Mouse (Mus musculus) spleen, postnatal 14 days (tissue): ENCODE measurements around the gene Pak3.

ENCODE experiments used
- DNase-seq, 2 experiments: peaks; one replicate each; pipeline ENCODE4 v3.0.0; 2021 to 2022; ENCODE audit warnings: low spot score in 2 of 2

Pak3 gene

DNA sequence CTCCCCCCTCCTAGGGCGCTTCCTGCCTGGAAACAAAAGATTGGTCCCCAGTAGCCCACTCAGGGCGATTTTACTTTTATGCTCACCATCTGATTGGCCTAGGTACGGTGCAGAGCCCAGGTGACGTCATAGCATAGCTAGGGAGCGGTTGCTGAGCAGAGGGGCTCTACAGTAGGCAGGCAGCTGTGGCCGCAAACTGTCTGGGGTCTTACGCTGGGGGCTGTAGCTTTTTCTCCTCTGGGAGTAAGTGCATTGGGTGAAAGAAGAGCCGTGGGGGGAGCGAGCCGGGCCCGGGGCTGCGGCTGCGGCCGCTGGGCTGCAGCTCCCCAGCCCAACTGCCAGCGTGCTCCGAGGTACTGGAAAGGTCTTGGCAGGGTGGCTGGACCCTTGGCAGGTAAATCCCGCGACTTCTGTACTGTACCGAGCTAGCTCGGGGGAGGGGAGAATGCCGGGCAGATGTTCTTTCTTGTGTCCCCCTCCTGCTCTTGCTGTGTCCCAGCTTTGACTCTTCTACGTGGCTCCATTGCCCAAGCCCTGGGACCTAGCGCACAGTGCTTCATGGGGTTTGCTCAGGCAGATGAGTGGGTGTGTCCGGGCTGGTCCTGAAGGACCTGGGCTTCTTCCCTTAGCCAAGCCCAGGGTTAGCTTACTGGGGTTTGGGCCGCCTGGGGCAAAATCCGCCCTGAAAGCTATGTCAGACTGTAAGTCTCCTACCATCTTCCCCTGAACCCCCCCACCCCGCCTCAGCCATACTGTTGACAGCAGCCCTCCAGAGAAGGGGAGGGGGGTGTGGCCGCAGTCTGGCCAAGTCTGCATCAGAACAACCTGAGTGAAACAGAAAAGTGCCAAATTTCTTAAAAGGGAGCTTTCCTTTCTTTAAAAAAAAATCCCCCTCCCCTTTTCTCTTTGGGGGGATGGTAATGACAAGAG is 146.1 kb downstream of the Pak3 start:
- DNase-seq = no peak

DNA sequence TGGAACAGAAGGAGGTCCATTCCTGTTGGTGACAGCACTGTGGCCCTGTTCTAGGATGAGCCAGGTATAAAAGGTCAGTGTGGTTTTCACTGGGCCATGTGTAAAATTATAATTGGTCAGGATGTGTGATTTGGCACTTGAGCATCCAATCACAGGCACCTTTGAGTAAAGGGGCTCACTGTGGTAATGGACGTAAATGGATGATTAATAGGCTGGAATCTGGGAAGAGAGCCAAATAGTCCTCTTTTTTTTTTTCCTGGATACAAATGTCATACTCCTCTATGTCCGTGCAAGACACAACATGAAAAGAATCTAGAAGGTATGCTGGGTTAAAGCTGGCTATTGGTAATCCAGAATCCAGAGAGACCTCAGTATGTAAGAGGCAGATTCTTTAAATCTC is 147.4 kb downstream of the Pak3 start:
- DNase-seq = no peak

DNA sequence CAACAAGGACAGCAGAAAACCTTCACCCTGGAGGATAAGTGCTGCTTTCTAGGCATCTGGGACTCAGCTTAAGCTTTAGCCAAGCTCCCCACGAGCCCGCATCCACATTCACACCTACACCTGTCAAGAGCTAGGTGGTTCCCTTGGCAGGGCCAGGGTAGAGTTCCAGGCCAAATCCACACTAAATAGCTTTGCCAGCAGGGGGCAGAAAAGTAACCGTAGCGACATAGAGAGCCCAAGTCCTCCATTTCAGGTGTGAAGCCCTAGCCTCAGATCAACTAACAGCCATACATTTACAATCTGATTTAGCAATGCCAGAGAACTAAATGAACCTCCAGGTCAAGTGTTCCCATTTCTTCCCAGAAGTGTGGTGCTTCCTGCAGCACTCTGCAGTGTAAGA is 148.6 kb downstream of the Pak3 start:
- no peak for DNase-seq

DNA sequence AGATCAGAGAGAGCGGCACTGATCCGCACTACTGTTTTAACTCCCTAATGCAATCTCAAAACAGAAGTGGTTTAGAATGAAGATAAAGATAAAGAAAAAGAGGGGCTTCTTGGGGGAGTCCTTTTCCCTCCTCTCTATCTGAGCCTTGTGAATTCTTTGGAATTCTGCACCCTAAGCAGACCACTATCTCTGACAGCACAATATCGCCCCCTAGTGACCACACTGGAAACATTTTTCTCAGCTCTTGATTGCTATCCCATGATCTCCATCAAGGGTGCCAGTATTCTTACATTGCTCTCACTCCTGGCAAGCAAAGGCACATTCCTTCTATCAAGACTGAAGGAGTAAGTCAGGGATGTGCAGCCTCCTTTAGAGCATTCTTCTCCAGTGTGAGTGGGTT is 149.9 kb downstream of the Pak3 start:
- no peak for DNase-seq

DNA sequence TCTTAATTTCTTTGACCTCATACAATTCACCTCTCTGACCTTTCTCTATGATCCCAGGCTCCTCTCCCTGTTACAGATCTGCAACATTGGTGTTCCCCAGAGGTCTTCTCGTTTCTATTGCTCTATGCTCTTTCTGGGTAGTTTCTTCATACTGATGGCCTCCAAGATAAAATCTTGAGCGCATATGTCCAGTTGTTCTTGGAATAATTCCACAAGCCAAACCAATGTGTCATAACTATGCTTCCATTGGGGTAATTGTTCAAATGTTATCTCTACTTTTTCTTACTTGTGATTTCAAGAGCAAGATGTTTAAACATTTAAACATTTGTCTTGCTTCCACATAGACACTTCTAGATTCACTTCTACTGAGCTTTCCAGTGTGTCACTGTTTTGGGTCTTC is 160.2 kb downstream of the Pak3 start:
- no peak for DNase-seq

DNA sequence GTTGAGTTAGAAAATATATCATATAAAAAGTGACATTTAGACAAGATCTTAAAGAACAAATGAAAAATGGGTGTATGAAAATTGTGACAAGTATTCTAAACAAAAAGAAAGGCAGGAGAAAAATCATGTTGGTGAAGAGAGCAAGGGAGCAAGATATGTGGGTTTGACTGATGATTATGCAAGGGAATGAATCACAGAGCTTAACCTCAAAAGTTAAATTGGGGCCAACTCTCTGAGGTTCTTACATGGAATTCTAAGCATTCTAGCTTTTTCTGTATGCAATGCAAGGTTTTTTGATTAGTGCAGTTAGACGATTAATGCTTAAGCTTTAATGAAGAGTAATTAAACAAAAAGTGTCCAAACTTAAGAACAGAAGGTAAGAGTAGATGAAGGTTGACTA is 203.9 kb downstream of the Pak3 start:
- DNase-seq = no peak

DNA sequence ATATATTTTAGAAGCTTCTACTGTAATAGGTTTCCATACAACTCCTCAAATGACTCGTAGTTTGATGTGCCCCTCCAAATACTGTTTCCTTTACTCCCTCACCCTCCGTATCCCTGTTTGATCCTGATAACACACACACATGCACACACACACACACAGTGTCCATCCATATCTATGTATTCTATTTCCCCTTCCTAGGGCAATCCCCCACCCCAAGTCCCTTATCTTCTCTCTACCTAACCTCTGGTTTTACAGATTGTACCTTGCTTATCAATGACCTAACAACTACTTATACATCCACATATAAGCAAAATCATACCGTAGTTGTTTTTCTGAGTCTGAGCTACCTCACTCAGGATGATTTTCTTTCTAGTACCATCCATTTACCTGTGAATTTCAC is 207.0 kb downstream of the Pak3 start:
- DNase-seq = no peak

DNA sequence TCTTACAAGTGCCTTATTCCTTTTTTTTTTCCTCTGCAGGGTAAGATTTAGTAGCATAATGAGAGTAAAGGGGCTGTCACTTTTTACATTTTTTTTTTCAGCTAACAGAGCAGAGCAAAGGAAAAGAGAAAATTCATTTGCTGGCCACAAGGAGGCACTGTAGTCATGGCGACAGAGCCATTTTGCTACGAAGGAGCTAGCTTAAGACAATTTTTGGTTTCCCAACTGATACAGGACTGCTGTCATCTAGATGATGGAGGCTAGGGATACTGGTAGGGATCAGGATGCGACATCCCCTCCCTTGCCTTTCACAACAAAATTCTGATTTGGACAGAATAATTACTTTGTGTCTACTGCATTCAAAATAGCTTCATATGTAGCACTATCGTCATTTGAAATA is 217.6 kb downstream of the Pak3 start:
- no peak for DNase-seq

DNA sequence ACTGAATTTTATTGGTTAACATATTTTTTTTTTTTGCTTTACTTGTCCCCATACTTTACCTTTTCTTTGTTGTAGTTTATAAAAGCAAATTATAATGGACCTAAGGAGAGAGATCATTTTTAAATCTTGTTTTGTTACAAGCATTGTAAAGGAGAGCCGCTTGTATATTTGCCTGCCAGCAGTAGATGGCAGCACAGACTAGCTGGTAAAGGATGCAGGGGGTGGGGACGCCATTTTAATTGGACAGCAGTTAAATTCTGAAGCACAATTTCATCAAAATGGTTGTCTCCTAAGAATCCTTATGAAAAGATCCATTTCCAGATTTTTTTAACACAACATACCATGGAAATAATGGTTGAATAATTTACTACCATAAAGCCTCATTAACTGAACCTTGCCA is 220.8 kb downstream of the Pak3 start:
- no peak for DNase-seq

DNA sequence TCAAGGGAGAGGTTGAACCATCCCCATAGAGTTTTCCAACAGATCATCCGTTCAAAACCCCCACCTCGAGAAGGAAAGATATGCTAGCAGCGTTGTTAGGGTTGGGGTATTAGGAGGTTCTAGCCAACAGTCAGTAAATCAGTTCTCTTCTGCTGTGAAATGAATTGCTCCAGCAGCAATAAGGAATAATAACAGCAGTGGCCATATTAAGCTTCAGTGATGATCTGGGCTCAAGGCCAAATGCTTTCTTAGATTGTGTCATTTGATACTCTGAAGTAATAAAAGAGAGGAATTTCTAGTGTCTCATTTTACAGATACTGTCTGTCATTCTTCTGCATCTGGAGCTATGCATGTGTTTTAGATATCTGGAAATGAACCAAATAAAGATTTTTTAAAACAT is 244.2 kb downstream of the Pak3 start:
- no peak for DNase-seq

DNA sequence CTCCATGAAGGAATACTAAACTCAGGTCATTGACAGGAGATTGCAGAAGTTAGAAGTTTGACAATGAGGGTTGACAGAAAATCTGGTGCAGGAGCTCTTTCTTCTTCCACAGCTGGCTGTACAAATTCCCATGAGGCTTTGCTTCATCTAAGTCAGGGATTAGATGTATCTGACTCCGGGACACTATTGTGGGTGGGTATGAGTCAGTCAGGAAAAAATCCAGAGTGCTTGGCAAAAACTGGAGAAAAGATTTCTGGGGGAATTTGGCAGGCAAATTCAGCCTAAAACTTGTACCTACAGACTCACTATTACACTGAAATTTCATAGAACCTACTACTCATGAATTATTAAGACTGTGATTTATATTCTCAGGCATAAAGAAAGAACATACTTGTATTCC is 297.6 kb downstream of the Pak3 start:
- DNase-seq = no peak

DNA sequence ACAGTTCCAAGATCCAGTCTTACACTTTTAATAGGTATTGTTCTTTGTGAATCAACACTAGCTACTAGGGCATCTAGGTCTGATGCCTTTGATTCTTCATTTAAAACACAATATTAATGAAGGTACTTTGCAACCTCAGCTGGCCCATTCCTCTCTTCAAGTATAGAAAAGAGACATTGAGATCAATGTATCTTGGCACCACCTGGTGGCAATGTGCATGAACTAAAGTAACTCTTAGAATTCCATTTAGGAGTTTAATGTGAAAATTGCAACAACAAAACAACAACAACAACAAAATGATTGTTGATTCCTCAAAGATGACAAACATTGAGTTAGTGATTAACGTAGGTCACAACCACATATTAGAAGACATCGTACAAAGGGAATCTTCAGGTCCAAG is 300.6 kb downstream of the Pak3 start:
- no peak for DNase-seq

DNA sequence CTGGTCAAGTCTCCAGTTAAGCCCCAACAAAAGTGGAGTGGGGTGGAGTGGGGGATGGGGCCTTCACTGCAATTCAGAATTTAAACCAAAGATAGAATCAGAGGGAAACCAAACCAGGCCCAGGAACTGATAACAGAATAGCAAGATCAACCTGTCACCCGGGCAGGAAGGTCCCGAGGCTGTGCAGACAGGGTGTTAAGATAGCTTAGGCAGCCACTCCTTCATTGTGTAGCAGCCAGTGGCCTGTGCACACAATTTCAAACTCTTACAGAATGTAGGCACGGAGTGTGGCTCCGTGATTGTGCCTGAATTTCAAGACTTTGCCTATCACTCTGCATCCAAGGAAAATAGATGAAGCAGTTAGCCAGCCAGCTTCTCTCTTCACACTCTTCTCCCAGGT is 308.1 kb downstream of the Pak3 start:
- no peak for DNase-seq

DNA sequence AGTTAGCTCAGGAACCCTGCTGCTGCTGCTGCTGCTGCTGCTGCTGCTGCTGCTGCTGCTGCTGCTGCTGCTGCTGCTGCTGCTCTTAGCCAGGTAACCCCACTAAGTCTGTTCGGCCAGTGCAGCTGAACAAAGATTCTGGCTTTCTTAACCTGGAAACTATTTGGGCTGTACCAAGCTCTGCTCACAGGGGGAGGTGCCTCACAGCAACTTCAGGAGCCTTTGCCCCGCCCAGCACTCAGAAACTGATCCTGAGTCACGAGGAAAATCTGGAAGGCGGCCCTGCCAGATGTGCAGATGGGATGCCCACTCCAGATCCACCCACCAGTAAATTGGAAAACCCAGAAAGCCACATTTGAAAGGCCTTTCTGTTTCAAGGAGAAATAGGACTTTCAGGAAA is 308.8 kb downstream of the Pak3 start, which contains the start of gene Capn6:
Capn6 (minus strand) TSS at position 203 of the 400 bp plus-strand sequence.
- DNase-seq = no peak

DNA sequence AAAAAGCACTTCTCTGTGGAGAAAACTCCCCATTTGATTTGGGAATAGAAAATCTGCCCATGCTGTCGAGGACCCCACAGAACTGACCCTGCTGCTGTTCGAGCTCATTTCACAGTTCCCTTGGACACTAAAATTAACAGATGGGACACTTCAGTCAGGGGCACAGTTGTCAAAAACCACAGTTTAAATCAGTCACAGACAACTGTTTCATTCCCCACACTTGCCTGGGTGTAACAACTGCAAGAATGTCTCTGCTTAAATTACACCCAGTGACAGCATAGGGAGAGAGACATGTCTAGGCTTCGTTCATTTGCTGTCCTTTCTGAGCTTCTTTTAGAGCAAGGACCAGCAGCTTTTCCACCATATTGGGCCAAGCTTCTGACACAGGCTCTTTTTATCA is 328.2 kb downstream of the Pak3 start:
- DNase-seq = no peak
